Mouse (Mus musculus) CH12.LX (cell line): ENCODE measurements around the gene Dnajb1. TPM values are rescaled to one million over a fixed set of nuclear protein-coding genes. Genes with fewer than 3 reads are reported as not detected.

Experiments
- DNase-seq: peaks from one replicate; pipeline ENCODE4 v3.0.0-alpha.2; 2013; ENCODE audit errors: extremely low read depth
- H3K27ac ChIP-seq: 2 replicates; pipeline ENCODE4 v1.5.1; 2012; ENCODE audit warnings: low read depth, mild to moderate bottlenecking, control low read depth, moderate library complexity; ENCODE audit not compliant: insufficient read depth
- H3K27me3 ChIP-seq: replicated peaks from 2 replicates; pipeline ENCODE3; 2012; ENCODE audit warnings: inconsistent platforms
- H3K36me3 ChIP-seq, 2 experiments: replicated peaks in 1 of 2; 2 replicates each; pipeline versions ENCODE3 to v1.6.1; 2012; ENCODE audit warnings: inconsistent platforms in 1 of 2, low read length in 1 of 2, mild to moderate bottlenecking in 1 of 2, mixed read lengths in 1 of 2, moderate library complexity in 1 of 2; ENCODE audit not compliant: control insufficient read depth in 1 of 2, insufficient read depth in 1 of 2
- H3K4me1 ChIP-seq, 2 experiments: 2 replicates each; pipeline ENCODE4 v1.6.1; 2012; ENCODE audit warnings: inconsistent platforms in 1 of 2, moderate library complexity in 1 of 2; ENCODE audit not compliant: insufficient read depth in 2 of 2, control insufficient read depth in 1 of 2
- H3K4me2 ChIP-seq: 2 replicates; pipeline ENCODE4 v1.6.1; 2012; ENCODE audit warnings: low read depth, mild to moderate bottlenecking, control low read depth; ENCODE audit not compliant: poor library complexity, insufficient read depth, severe bottlenecking
- H3K4me3 ChIP-seq, 3 experiments: fragments of 150-350 bp in 1 of 3; sonication (generic) in 1 of 3; replicated peaks in 1 of 3; 2 replicates each; pipeline versions ENCODE3 to v1.5.1; 2011 to 2012; ENCODE audit warnings: low read depth in 2 of 3, low read length in 2 of 3, mild to moderate bottlenecking in 2 of 3, moderate library complexity in 2 of 3, control low read depth in 1 of 3, improper control_type of control experiment in 1 of 3, inconsistent platforms in 1 of 3, mixed read lengths in 1 of 3; ENCODE audit not compliant: poor library complexity in 1 of 3
- H3K79me2 ChIP-seq: replicated peaks from 2 replicates; pipeline ENCODE4 v1.6.1; 2012; ENCODE audit warnings: mild to moderate bottlenecking, moderate library complexity; ENCODE audit not compliant: control insufficient read depth, poor library complexity, insufficient read depth, severe bottlenecking; ENCODE audit errors: extremely low read depth
- H3K9ac ChIP-seq: 2 replicates; pipeline ENCODE4 v1.6.1; 2012; ENCODE audit warnings: low read depth, mild to moderate bottlenecking, control low read depth, moderate library complexity; ENCODE audit not compliant: insufficient read depth
- H3K9me3 ChIP-seq: replicated peaks from 2 replicates; pipeline ENCODE3; 2012; ENCODE audit warnings: low read length, inconsistent platforms, mixed read lengths
- BHLHE40 ChIP-seq: IDR thresholded peaks from 2 replicates; pipeline ENCODE4 v1.6.1; 2011; ENCODE audit warnings: mild to moderate bottlenecking, low read depth, low read length, improper control_type of control experiment
- CHD1 ChIP-seq: IDR thresholded peaks from 2 replicates; pipeline ENCODE4 v1.6.1; 2012; ENCODE audit warnings: low read depth, low read length, improper control_type of control experiment, inconsistent platforms
- CHD2 ChIP-seq: IDR thresholded peaks from 2 replicates; pipeline ENCODE4 v1.6.1; 2011; ENCODE audit warnings: low read length, improper control_type of control experiment
- EP300 ChIP-seq: IDR thresholded peaks from 2 replicates; pipeline ENCODE4 v1.6.1; 2011; ENCODE audit warnings: low read length, improper control_type of control experiment
- ETS1 ChIP-seq: conservative IDR thresholded peaks from 2 replicates; pipeline ENCODE4 v1.6.1; 2012; ENCODE audit warnings: low read depth, mild to moderate bottlenecking, inconsistent platforms, low read length, improper control_type of control experiment, moderate library complexity
- GABPA ChIP-seq: IDR thresholded peaks from 2 replicates; pipeline ENCODE4 v1.6.1; 2012; ENCODE audit warnings: low read depth, low read length, improper control_type of control experiment, inconsistent platforms; ENCODE audit not compliant: insufficient replicate concordance
- HCFC1 ChIP-seq: IDR thresholded peaks from 2 replicates; pipeline ENCODE4 v1.6.1; 2012; ENCODE audit warnings: low read depth, mild to moderate bottlenecking, inconsistent platforms, low read length, improper control_type of control experiment
- IRF4 ChIP-seq: IDR thresholded peaks from 2 replicates; pipeline ENCODE4 v1.6.1; 2014; ENCODE audit warnings: low read depth, mild to moderate bottlenecking, inconsistent platforms, low read length, improper control_type of control experiment
- JUN ChIP-seq: IDR thresholded peaks from 2 replicates; pipeline ENCODE4 v1.6.1; 2011; ENCODE audit warnings: low read depth, mild to moderate bottlenecking, low read length, improper control_type of control experiment, moderate library complexity; ENCODE audit not compliant: insufficient read depth
- JUND ChIP-seq: conservative IDR thresholded peaks from 2 replicates; pipeline ENCODE4 v1.6.1; 2011; ENCODE audit warnings: low read depth, low read length, improper control_type of control experiment
- MAZ ChIP-seq: IDR thresholded peaks from 2 replicates; pipeline ENCODE4 v1.6.1; 2012; ENCODE audit warnings: low read depth, mild to moderate bottlenecking, inconsistent platforms, low read length, improper control_type of control experiment, moderate library complexity
- NELFE ChIP-seq: IDR thresholded peaks from 2 replicates; pipeline ENCODE4 v1.6.1; 2011; ENCODE audit warnings: low read depth, low read length, improper control_type of control experiment
- NRF1 ChIP-seq: IDR thresholded peaks from 2 replicates; pipeline ENCODE4 v1.6.1; 2014; ENCODE audit warnings: low read depth, mild to moderate bottlenecking, inconsistent platforms, low read length, improper control_type of control experiment, moderate library complexity
- POLR2A ChIP-seq: IDR thresholded peaks from 2 replicates; pipeline ENCODE4 v1.6.1; 2011; ENCODE audit warnings: low read depth, mild to moderate bottlenecking, improper control_type of control experiment, low read length
- POLR2AphosphoS2 ChIP-seq: IDR thresholded peaks from 2 replicates; pipeline ENCODE4 v1.6.1; 2011; ENCODE audit warnings: low read depth, low read length, improper control_type of control experiment
- RCOR1 ChIP-seq: conservative IDR thresholded peaks from 2 replicates; pipeline ENCODE4 v1.6.1; 2012; ENCODE audit warnings: low read depth, mild to moderate bottlenecking, inconsistent platforms, low read length, improper control_type of control experiment
- SMC3 ChIP-seq: IDR thresholded peaks from 2 replicates; pipeline ENCODE4 v1.6.1; 2011; ENCODE audit warnings: low read depth, low read length, improper control_type of control experiment
- TBP ChIP-seq: conservative IDR thresholded peaks from 2 replicates; pipeline ENCODE4 v1.6.1; 2011; ENCODE audit warnings: low read depth, low read length, improper control_type of control experiment
- UBTF ChIP-seq: IDR thresholded peaks from 2 replicates; pipeline ENCODE4 v1.6.1; 2012; ENCODE audit warnings: low read depth, mild to moderate bottlenecking, inconsistent platforms, low read length, improper control_type of control experiment, moderate library complexity
- USF1 ChIP-seq: IDR thresholded peaks from 2 replicates; pipeline ENCODE4 v1.6.1; 2014; ENCODE audit warnings: low read depth, mild to moderate bottlenecking, inconsistent platforms, low read length, improper control_type of control experiment
- ZKSCAN1 ChIP-seq: IDR thresholded peaks from 2 replicates; pipeline ENCODE4 v1.6.1; 2012; ENCODE audit warnings: low read depth, inconsistent platforms, low read length, improper control_type of control experiment, borderline replicate concordance
- ZMIZ1 ChIP-seq: IDR thresholded peaks from 2 replicates; pipeline ENCODE4 v1.6.1; 2012; ENCODE audit warnings: low read depth, mild to moderate bottlenecking, inconsistent platforms, low read length, improper control_type of control experiment
- dilution Hi-C: fragments of 300-500 bp; cut with MboI; formaldehyde crosslinking; loops from 2 replicates; pipeline ENCODE4 v1.14.3; 2020; ENCODE audit warnings: low sequenced_read_pairs; ENCODE audit not compliant: extremely low pct_unique_long_range_greater_than_20kb, extremely low pct_ligation_motif_present
- in situ Hi-C: fragments of 300-500 bp; cut with MboI; formaldehyde crosslinking; loops from 3 replicates; pipeline ENCODE4 v1.14.3; 2019; ENCODE audit warnings: low sequenced_read_pairs, low pct_ligation_motif_present, low pct_unique_long_range_greater_than_20kb, mixed read lengths
- polyA plus RNA-seq: library from polyadenylated mRNA; unstranded; fragments of >175 nt; gene quantifications from 2 replicates; pipeline ENCODE4 v1.2.1, GENCODE M21; 2012; ENCODE audit warnings: low read depth; ENCODE audit not compliant: insufficient read length
- total RNA-seq, 2 experiments: library from RNA; depleted of rRNA; stranded (reverse); fragments of 300-350 nt in 1 of 2; fragments of >200 nt in 1 of 2; gene quantifications; 2 replicates each; pipeline ENCODE4 v1.2.3; 2012 to 2014

Gene Dnajb1
- total and polyA plus RNA-seq, 3 experiments: 24.9 to 30.9 (median 30.7) TPM

DNA sequence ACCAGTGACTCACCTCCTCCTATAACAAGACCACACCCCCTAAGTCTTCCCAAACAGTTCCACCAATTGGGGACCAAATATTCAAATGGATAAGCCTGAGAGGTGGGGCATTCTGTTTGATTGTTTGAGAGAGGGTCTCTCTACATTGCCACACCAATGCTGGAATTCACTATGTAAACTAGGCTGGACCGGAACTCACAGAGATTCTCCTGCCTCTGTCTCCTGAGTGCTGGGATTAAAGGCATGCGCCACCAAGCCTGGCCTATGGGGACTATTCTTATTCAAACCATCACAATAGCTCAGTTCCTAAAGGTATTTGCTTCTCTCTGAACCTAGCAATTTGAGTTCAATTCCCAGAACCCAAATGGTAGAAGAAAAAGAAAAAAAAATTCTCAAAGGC is 10.6 kb downstream of the Dnajb1 start:
- H3K4me2 ChIP-seq: no peak overlapping the region
- H3K79me2 ChIP-seq: no peaks in the 10 kb centered on the region
- TF ChIP-seq ZKSCAN1 (no peak), ETS1 (no peak), CHD1 (no peak), EP300 (no peak)
- no peak overlapping the region for H3K4me3 ChIP-seq
- DNase-seq: no peak
- H3K36me3 ChIP-seq: peaks cover 0 to 7% of the 10 kb centered on the region in 2 experiments
- no peak overlapping the region for H3K9ac ChIP-seq
- no peak overlapping the region for H3K27ac ChIP-seq
- dilution Hi-C loops (no loop called here), in situ Hi-C loops (no loop called here)
- peaks cover 2% of the 10 kb centered on the region for H3K9me3 ChIP-seq
- no peaks in the 10 kb centered on the region for H3K27me3 ChIP-seq
- peaks cover 8 to 28% of the 10 kb centered on the region in 2 experiments for H3K4me1 ChIP-seq

DNA sequence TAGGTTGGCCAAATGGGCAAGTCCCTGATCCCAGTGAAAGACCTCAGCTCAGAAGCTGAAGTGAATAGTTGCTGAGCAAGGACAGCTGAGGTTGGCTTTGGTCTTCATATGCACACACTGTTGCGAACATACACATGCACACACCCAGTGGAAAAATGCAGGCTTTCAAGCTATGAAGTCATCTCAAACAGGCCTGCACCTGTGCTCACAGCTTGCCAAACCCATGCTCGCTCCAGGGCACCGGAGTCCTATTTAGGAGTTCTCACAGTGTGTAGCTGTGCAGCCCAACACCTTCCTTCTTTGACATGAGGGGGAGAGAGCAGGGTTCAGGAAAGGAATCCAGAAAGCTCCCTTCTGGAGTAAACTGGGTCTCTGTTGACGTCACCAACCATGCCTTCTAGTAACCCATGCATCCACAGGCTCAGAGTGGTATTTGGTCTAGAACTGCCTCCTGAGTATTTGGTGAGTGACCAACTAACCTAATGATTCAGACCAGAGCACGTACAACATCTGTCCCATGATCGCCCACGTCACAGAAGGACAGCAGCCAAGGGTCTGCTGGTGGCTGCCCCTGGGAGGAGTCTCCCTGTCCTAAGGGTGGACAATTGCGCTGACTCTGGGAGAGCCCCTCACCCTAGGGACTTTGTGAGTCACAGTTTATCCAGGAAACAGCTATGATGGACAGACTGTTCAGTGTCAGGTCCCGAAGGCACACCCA is 11.7 kb downstream of the Dnajb1 start:
- no peak for DNase-seq
- in situ Hi-C loops (no loop called here), dilution Hi-C loops (no loop called here)
- Histone ChIP-seq H3K9me3 (peaks cover 2% of the 10 kb centered on the region), H3K4me1 (peaks cover 15 to 35% of the 10 kb centered on the region in 2 experiments), H3K4me3 (no peak overlapping the region), H3K9ac (no peak overlapping the region), H3K27ac (no peak overlapping the region), H3K4me2 (no peak overlapping the region), H3K36me3 (no peaks in the 10 kb centered on the region)
- peak; percentile 40; the same call in 1 of the 2 replicates for TF ChIP-seq ETS1
- TF ChIP-seq POLR2AphosphoS2: no peak
- TF ChIP-seq RCOR1: no peak
- TF ChIP-seq BHLHE40: 0 out of 2 replicates have a peak, but pooled peaks have one; percentile 25
- peak; percentile 44; the same call in 1 of the 2 replicates for TF ChIP-seq EP300
- peak; percentile 34; the same call in 1 of the 2 replicates for TF ChIP-seq JUN
- 0 out of 2 replicates have a peak, but pooled peaks have one; percentile 13 for TF ChIP-seq IRF4
- TF ChIP-seq, all 38 proteins: peak for 5
- H3K79me2 ChIP-seq: no peaks in the 10 kb centered on the region
- H3K27me3 ChIP-seq: no peaks in the 10 kb centered on the region

DNA sequence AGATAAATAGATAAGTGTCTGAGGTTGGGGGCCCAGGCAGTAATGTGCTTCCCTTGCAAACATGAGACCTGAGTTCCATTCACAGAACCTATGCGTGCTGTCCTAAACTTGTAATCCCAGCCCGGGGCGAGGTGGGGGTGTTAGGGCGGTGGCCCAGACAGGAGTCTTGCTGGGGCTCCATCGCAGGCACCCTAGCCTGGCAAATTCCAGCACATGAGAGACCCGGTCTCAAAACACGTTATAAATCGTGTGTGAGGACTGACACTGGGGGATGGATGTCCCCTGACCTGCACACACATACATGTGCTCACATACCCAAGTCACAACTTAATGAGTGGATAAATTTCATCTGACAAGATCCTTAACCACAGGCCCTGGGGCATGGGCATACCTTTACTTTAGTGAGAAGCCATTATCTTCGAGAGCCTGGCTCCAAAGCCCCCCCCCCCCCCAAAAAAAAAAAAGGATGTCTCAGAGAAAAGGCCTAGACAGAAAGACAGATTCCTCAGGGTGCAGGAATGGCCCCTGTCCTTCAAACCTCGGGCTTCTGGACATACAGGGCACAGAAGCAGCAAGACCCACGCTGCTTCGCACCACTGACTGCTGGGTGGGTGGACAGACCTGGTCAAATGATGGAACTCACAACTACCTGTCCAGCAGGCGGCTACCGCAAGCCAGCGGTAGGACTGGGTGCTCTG is 13.8 kb downstream of the Dnajb1 start:
- peaks cover 15 to 29% of the 10 kb centered on the region in 2 experiments for H3K4me1 ChIP-seq
- H3K4me3 ChIP-seq: peak overlapping the region in 2 of 3 experiments; percentile 21 to 47
- in situ Hi-C loops (no loop called here), dilution Hi-C loops (no loop called here)
- H3K79me2 ChIP-seq: no peaks in the 10 kb centered on the region
- H3K9ac ChIP-seq: no peak overlapping the region
- no peaks in the 10 kb centered on the region for H3K27me3 ChIP-seq
- no peaks in the 10 kb centered on the region for H3K36me3 ChIP-seq
- H3K27ac ChIP-seq: no peak overlapping the region
- H3K4me2 ChIP-seq: peak overlapping the region; percentile 68
- no peak for DNase-seq
- TF ChIP-seq CHD2: no peak
- TF ChIP-seq MAZ: no peak
- no peak for TF ChIP-seq TBP
- no peak for TF ChIP-seq RCOR1
- TF ChIP-seq POLR2A: no peak
- no peak for TF ChIP-seq UBTF
- TF ChIP-seq BHLHE40: no peak
- no peak for TF ChIP-seq USF1
- no peak for TF ChIP-seq ZKSCAN1
- no peak for TF ChIP-seq ZMIZ1
- no peak for TF ChIP-seq NRF1
- no peak for TF ChIP-seq GABPA
- no peak for TF ChIP-seq HCFC1
- no peak for TF ChIP-seq SMC3
- TF ChIP-seq ETS1: no peak
- no peak for TF ChIP-seq JUND
- TF ChIP-seq NELFE: no peak
- H3K9me3 ChIP-seq: peaks cover 2% of the 10 kb centered on the region
